Mouse (Mus musculus) heart, embryonic 12.5 days (tissue): ENCODE data around the gene Srcin1. TPM values are rescaled to one million over a fixed set of nuclear protein-coding genes. Genes with fewer than 3 reads are reported as not detected.

ENCODE experiments used
- ATAC-seq: fragments of 200-750 bp; cut with Nextera tagmentation; 2 replicates; pipeline ENCODE4 v1.8.0; 2017; ENCODE audit warnings: moderate TSS enrichment, moderate library complexity; ENCODE audit not compliant: insufficient number of reproducible peaks, low FRiP score
- H3K27ac ChIP-seq: fragments of 300-500 bp; sonication (generic); 2 replicates; pipeline ENCODE4 v1.5.1; 2016; ENCODE audit warnings: mild to moderate bottlenecking, moderate library complexity; ENCODE audit not compliant: poor library complexity, severe bottlenecking
- H3K27me3 ChIP-seq: fragments of 300-500 bp; sonication (generic); replicated peaks from 2 replicates; pipeline ENCODE4 v1.6.1; 2016; ENCODE audit warnings: mild to moderate bottlenecking, moderate library complexity
- H3K36me3 ChIP-seq: fragments of 300-500 bp; sonication (generic); 2 replicates; pipeline ENCODE4 v1.6.1; 2016; ENCODE audit warnings: mild to moderate bottlenecking, moderate library complexity
- H3K4me1 ChIP-seq: fragments of 300-500 bp; sonication (generic); replicated peaks from 2 replicates; pipeline ENCODE4 v1.6.1; 2016; ENCODE audit warnings: mild to moderate bottlenecking
- H3K4me2 ChIP-seq: fragments of 300-500 bp; sonication (generic); 2 replicates; pipeline ENCODE4 v1.6.1; 2016; ENCODE audit warnings: mild to moderate bottlenecking, moderate library complexity
- H3K4me3 ChIP-seq: fragments of 300-500 bp; sonication (generic); 2 replicates; pipeline ENCODE4 v1.5.1; 2016; ENCODE audit warnings: mild to moderate bottlenecking
- H3K9ac ChIP-seq: fragments of 300-500 bp; sonication (generic); 2 replicates; pipeline ENCODE4 v1.6.1; 2016; ENCODE audit warnings: mild to moderate bottlenecking, moderate library complexity
- H3K9me3 ChIP-seq: fragments of 300-500 bp; sonication (generic); replicated peaks from 2 replicates; pipeline ENCODE4 v1.6.1; 2016; ENCODE audit warnings: mild to moderate bottlenecking, moderate library complexity
- WGBS: fragments of 180-500 bp; shearing (Covaris S2); methylation state at CpG from one replicate; pipeline ENCODE4 v1.1.7; 2016; 5-methylcytosine and 5-hydroxymethylcytosine counted together
- polyA plus RNA-seq: library from polyadenylated mRNA; unstranded; fragments of >200 nt; fragmentation: Nextera tagmentation; extraction: Ambion mirVana; gene quantifications from 2 replicates; pipeline ENCODE4 v1.2.1, GENCODE M21; 2016

The Srcin1 gene
- polyA plus RNA-seq, 1 experiment from 2014 or later = not detected

DNA sequence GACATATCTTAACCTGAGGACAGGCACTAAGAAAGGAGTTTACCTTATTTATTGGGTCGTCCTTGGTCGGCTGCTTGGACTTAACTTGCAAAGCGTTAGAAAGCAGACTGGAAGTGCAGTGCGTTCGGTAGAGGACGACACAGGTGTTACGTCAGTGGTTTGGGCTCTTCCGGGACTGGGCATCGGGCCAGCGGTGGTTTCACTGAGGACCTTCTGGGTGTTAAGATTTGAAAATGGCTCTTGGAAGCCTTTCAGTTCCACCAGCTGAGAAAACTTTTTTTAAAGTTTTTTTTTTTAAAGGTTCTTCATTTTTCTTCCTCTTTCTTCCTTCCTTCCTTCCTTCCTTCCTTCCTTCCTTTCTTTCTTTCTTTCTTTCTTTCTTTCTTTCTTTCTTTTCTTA lies 27.9 kb upstream of the Srcin1 start:
- H3K4me1 ChIP-seq = 0 out of 2 replicates have a peak, but pooled peaks cover 2% of the 10 kb centered on the region
- H3K4me3 ChIP-seq = no peak overlapping the region
- no peaks in the 10 kb centered on the region for H3K9me3 ChIP-seq
- H3K4me2 ChIP-seq = no peak overlapping the region
- no peak for ATAC-seq
- no peaks in the 10 kb centered on the region for H3K36me3 ChIP-seq
- no peak overlapping the region for H3K27ac ChIP-seq
- peaks cover 18% of the 10 kb centered on the region for H3K27me3 ChIP-seq
- H3K9ac ChIP-seq = no peak overlapping the region
- WGBS = 63% methylated on average over 10 of the region's 10 CpGs

DNA sequence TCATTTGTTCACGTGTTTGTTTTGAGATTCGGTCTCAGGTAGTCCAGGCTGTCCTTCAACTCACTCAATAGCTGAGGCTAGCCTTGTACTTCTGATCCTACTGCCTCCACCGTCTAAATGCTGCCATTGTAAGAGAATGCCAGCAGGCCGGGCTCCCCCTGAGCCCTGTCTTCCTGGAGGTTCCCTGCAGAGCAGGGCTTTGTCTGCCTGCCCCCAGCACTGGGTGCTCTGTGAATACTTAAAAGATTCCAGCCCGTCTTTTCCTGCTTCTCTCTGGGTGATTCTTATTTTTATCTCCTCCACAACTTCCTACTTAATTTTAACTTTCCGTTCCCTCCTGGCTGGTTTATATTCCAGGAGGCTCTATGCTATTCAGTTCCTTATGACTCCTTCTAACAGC lies 26.2 kb upstream of the Srcin1 start:
- Histone ChIP-seq H3K4me3 (no peak overlapping the region), H3K9me3 (no peaks in the 10 kb centered on the region), H3K27ac (peak overlapping the region; percentile 67; the same call in 1 of the 2 replicates), H3K4me2 (no peak overlapping the region), H3K36me3 (no peaks in the 10 kb centered on the region), H3K9ac (no peak overlapping the region), H3K27me3 (0 out of 2 replicates have a peak, but pooled peaks cover 15% of the 10 kb centered on the region), H3K4me1 (0 out of 2 replicates have a peak, but pooled peaks cover 2% of the 10 kb centered on the region)
- 0 out of 2 replicates have a peak, but pooled peaks have one; percentile 45 for ATAC-seq
- 22% methylated on average over 6 of the region's 6 CpGs for WGBS

DNA sequence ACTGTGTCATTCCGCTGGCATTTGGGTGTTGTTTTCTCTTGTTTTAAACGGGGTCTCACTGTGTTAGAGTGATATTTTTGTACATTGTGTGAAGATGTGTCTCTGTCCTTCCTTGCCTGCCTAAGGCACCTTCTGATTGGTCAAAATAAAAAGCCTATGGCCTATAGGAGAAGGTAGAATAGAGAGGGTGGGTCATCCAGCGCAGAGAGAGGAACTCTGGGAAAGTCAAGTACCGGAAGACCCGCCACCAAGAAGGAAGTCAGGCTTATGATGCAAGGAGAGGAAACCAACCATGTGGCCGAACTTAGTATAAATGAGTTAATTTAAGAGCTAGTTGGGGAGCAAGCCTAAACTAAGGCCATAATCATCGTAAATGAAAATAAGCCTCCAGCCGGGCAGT lies 23.1 kb upstream of the Srcin1 start:
- Histone ChIP-seq H3K36me3 (no peaks in the 10 kb centered on the region), H3K4me2 (no peak overlapping the region), H3K9ac (no peak overlapping the region), H3K9me3 (no peaks in the 10 kb centered on the region), H3K4me1 (0 out of 2 replicates have a peak, but pooled peaks cover 2% of the 10 kb centered on the region), H3K27me3 (0 out of 2 replicates have a peak, but pooled peaks cover 7% of the 10 kb centered on the region), H3K4me3 (no peak overlapping the region), H3K27ac (no peak overlapping the region)
- ATAC-seq = no peak
- 79% methylated on average over 8 of the region's 8 CpGs for WGBS

DNA sequence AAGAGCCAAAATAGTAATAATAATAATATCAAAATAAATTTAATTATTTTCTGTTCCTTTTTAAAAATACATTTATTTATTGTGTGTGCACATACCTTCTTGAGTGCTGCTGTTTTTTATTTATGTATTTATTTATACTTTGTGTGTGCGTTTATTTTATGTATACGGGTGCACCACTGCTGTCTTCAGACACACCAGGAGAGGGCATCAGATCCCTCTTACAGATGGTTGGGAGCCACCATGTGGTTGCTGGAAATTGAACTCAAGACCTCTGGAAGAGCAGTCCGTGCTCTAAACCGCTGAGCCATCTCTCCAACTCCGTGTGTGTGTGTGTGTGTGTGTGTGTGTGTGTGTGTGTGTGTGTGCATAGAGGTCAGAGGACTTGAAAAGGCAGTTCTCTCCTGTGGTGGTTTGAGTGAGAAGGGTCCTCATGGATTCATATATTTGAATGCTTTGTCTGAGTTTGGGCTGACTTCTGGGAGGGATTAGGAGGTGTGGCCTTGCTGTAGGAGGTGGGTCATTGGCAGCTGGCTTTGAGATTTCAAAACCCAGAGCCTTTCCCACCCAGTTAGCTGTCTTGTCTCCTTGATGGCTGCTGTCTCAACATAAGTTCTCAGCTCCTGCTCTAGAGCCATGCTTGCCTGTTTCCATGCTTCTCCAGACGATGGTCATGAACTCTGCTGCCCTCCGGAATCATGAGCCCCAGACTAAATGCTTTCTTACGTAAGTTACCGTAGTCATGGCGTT lies 22.1 kb upstream of the Srcin1 start:
- 0 out of 2 replicates have a peak, but pooled peaks cover 4% of the 10 kb centered on the region for H3K27me3 ChIP-seq
- ATAC-seq = no peak
- H3K4me3 ChIP-seq = no peak overlapping the region
- H3K9ac ChIP-seq = no peak overlapping the region
- no peak overlapping the region for H3K27ac ChIP-seq
- H3K4me2 ChIP-seq = no peak overlapping the region
- 65% methylated on average over 10 of the region's 10 CpGs for WGBS
- H3K4me1 ChIP-seq = 0 out of 2 replicates have a peak, but pooled peaks cover 2% of the 10 kb centered on the region
- H3K36me3 ChIP-seq = no peaks in the 10 kb centered on the region
- H3K9me3 ChIP-seq = no peaks in the 10 kb centered on the region

DNA sequence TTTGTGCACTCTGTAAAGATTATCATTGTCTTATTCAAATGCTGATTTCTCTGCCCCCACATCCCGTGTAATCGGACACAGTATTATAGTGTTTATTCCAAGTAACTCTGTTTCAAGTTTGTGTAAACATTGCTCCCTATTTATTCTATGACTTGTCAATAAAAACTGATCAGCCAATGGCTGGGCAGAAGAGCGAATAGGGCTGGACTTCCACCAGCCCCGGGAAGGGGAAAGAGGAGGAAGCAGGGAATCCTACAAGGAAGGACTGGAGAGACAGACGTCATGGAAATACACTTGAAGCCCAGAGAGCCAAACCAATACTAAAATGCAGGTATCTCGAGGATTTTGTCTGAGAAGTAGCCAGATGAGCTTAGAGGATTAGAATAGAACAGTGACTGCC lies 18.1 kb upstream of the Srcin1 start:
- no peak for ATAC-seq
- Histone ChIP-seq H3K27ac (no peak overlapping the region), H3K9me3 (no peaks in the 10 kb centered on the region), H3K27me3 (peaks cover 8% of the 10 kb centered on the region; the same call in 1 of the 2 replicates), H3K36me3 (no peaks in the 10 kb centered on the region), H3K4me1 (peaks cover 12% of the 10 kb centered on the region), H3K4me2 (no peak overlapping the region), H3K4me3 (no peak overlapping the region), H3K9ac (no peak overlapping the region)
- WGBS = 40% methylated on average over 6 of the region's 6 CpGs

DNA sequence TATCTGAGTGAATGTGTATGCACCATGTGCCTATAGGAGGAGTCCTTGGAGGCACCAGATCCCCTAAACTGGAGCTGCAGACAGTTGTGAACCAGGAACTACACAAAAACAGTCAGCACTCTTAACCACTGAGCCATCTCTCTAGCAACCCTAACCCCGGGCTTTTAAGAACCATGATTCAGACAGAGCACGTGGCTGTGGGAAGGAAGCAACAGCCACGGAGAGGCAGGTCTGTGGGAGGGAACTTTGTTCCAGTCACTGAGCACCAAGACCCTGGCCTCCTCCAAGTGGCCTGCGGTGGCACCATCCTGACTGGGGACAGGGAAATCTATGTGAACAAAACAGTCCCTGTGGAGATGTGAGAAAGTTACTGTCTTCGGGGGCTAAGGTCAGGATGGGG lies 15.9 kb upstream of the Srcin1 start:
- no peak overlapping the region for H3K4me2 ChIP-seq
- H3K9ac ChIP-seq = no peak overlapping the region
- H3K9me3 ChIP-seq = no peaks in the 10 kb centered on the region
- H3K27me3 ChIP-seq = peaks cover 8% of the 10 kb centered on the region; the same call in 1 of the 2 replicates
- peaks cover 13% of the 10 kb centered on the region for H3K4me1 ChIP-seq
- no peak for ATAC-seq
- no peaks in the 10 kb centered on the region for H3K36me3 ChIP-seq
- 49% methylated on average over 5 of the region's 5 CpGs for WGBS
- no peak overlapping the region for H3K27ac ChIP-seq
- no peak overlapping the region for H3K4me3 ChIP-seq

DNA sequence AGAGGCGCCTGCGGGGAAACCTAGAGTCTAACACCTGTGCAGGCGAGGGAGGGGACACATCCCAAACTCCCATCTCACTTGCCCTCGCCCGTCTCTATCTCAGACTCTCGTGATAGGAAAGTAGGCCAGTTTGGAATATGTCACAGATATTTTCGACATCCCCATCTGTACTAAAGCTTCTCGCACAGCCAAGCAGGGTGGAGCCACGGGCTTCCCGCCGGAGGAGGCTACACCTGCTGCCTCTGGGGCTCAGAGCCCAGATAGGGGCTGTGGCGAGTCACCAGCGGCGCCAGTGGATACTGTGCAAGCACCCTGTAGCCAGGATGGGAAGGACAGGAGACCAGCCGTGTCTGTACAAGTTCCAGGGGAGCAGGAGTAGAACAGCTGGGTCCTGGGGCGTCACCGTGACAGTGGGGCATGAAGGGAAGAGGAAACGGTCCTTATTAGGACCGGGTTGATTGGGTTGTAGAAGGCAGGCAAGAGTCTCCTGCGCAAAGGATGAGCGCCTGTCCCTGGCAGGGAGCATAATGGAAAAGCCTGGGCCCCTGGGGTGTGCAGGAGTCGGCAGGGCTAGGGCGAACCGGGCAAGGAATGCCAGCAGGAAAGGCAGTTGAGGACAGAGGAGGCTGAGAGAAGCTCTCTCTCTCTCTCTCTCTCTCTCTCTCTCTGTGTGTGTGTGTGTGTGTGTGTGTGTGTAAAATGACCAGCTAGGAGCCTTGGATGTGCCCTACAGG lies 14.4 kb upstream of the Srcin1 start:
- H3K9me3 ChIP-seq = no peaks in the 10 kb centered on the region
- H3K4me1 ChIP-seq = peaks cover 20% of the 10 kb centered on the region
- H3K36me3 ChIP-seq = no peaks in the 10 kb centered on the region
- peaks cover 8% of the 10 kb centered on the region; the same call in 1 of the 2 replicates for H3K27me3 ChIP-seq
- no peak for ATAC-seq
- H3K4me2 ChIP-seq = peak overlapping the region; percentile 12
- H3K27ac ChIP-seq = no peak overlapping the region
- WGBS = 35% methylated on average over 24 of the region's 24 CpGs
- no peak overlapping the region for H3K9ac ChIP-seq
- no peak overlapping the region for H3K4me3 ChIP-seq

DNA sequence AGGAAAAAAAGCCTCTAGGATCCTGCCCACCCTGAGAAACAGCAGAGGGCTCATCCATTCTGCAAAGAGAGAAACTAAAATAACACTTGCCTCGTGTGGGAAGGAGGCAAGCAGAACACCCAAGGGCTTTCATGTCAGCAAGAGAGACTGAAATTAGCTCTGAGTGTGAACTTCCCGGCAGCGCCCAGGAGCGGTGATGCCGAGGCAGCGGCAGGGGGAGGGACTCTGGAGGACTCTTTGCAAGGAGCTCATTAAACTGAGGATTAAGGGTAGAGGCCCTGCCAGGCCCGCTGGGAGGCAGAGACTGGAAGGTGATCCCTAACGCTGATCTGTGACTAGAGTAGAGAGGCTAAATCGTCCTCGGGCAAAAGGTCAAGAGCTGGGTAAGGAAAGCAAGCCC lies 13.2 kb upstream of the Srcin1 start:
- peaks cover 8% of the 10 kb centered on the region; the same call in 1 of the 2 replicates for H3K27me3 ChIP-seq
- no peak overlapping the region for H3K27ac ChIP-seq
- no peak overlapping the region for H3K4me3 ChIP-seq
- no peaks in the 10 kb centered on the region for H3K36me3 ChIP-seq
- no peaks in the 10 kb centered on the region for H3K9me3 ChIP-seq
- no peak for ATAC-seq
- whole genome bisulfite sequencing = 9% methylated on average over 10 of the region's 10 CpGs
- no peak overlapping the region for H3K4me2 ChIP-seq
- H3K4me1 ChIP-seq = peaks cover 20% of the 10 kb centered on the region
- H3K9ac ChIP-seq = no peak overlapping the region

DNA sequence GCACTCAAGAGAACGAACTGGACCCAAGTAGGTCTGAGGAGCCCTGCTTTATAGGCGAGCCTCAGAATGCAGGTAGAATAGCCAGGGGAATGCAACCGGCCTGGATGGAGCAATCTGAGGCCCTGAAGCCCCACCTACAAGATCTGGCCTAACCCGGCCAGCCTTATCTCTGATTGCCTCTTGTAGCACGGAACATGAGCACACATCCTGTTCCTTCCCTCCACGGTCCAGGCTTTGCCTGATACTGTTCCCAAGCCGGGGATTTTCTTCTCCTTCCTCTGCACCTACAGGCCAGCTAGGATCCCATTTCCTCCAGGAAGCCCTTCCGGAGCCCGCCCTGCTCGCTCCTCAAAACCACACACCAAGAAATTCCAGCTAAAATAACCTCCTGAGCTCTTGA lies 9.9 kb upstream of the Srcin1 start:
- ATAC-seq = peak; percentile 80
- WGBS = 22% methylated on average over 10 of the region's 10 CpGs

DNA sequence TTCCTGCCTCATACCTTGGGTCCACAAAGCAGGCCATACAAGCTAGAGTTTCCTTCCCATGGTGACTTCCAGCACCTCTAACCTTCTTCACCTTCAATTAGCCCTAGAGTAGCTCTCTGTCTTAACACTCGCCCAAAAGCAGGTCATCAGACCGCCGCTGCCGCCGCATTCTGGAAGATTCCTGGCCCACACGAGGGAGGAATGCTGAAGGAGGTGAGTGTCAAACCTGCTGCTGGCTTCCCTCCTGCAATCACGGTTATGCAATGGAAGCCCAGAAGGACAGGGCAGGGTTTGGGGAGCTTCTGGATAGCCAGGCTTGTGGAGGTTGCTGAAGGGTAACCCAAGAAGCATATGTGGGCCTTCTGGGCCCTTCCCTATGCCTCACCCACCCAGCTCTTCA lies 8.5 kb upstream of the Srcin1 start:
- Histone ChIP-seq H3K4me2 (no peak overlapping the region), H3K9ac (no peak overlapping the region), H3K27ac (no peak overlapping the region), H3K27me3 (peaks cover 14% of the 10 kb centered on the region), H3K4me3 (no peak overlapping the region), H3K4me1 (peaks cover 11% of the 10 kb centered on the region), H3K9me3 (no peaks in the 10 kb centered on the region), H3K36me3 (no peaks in the 10 kb centered on the region)
- WGBS = 70% methylated on average over 7 of the region's 7 CpGs
- no peak for ATAC-seq

More for the DNA sequence above, 9.9 kb upstream of the Srcin1 start:
- 0 out of 2 replicates have a peak overlapping the region, but pooled peaks have one; percentile 36 for H3K9ac ChIP-seq
- 0 out of 2 replicates have a peak overlapping the region, but pooled peaks have one; percentile 16 for H3K4me2 ChIP-seq
- no peaks in the 10 kb centered on the region for H3K36me3 ChIP-seq
- H3K27ac ChIP-seq = peak overlapping the region; percentile 51; the same call in 1 of the 2 replicates
- H3K4me1 ChIP-seq = peaks cover 20% of the 10 kb centered on the region
- H3K27me3 ChIP-seq = peaks cover 10% of the 10 kb centered on the region; the same call in 1 of the 2 replicates
- no peaks in the 10 kb centered on the region for H3K9me3 ChIP-seq
- H3K4me3 ChIP-seq = no peak overlapping the region
